Mouse (Mus musculus): Measurements from ENCODE around the gene Gm13889.

- TF ChIP-seq EP300 (IDR thresholded peaks at IDR 0.05; ENCODE audit: low read depth) (no peak), CTCF (IDR thresholded peaks at IDR 0.05; ENCODE audit: low read depth) (peak; percentile 91)
Measured at GRCm38 (mm10) chr2:94002331-94002730, 45.3 kb upstream of the Gm13889 start.

Measured in liver, embryonic 14.5 days (tissue).